Mouse (Mus musculus): ENCODE results near the gene Ddx5. TPM values are rescaled to one million over a fixed set of nuclear protein-coding genes. Genes with fewer than 3 reads are reported as not detected.
A peak's percentile ranks its signal among the peaks of the same experiment; 100 is the strongest.
"Not testable (repeated sequence)": the region's sequence is repeated elsewhere in the genome, so short reads cannot be mapped to it uniquely, and the experiment has no call there.

Gene Ddx5
- total and polyA plus RNA-seq, 3 experiments = 202 to 354 (median 328) TPM

GRCm38 (mm10) chr11:106817156-106817555, 28.2 kb upstream of the Ddx5 start:
- 91% methylated on average over 3 of the region's 3 CpGs for WGBS
- intact Hi-C loops (cut with DNase I) = no loop called here
- no peak for DNase-seq
- TF ChIP-seq POLR2A (IDR thresholded peaks at IDR 0.05; ENCODE audit: insufficient read depth, low read depth, low read length) (no peak), CTCF (IDR thresholded peaks at IDR 0.05) (no peak), EP300 (IDR thresholded peaks at IDR 0.05; ENCODE audit: insufficient read depth, low read depth, low read length) (no peak)
- Histone ChIP-seq H3K27me3 (ENCODE audit: control insufficient read depth, insufficient read depth, low read length) (no peaks in the 10 kb centered on the region), H3K36me3 (ENCODE audit: control insufficient read depth, insufficient read depth, low read length) (peaks cover 13% of the 10 kb centered on the region), H3K4me3 (no peak overlapping the region), H3K27ac (no peak overlapping the region), H3K9ac (ENCODE audit: low read depth, low read length) (no peak overlapping the region), H3K4me1 (ENCODE audit: control insufficient read depth, insufficient read depth, low read length) (peaks cover 6% of the 10 kb centered on the region), H3K79me2 (replicated peaks; ENCODE audit: control insufficient read depth, insufficient read depth, low read length) (no peaks in the 10 kb centered on the region)

- WGBS = 72% methylated on average over 7 of the region's 7 CpGs
- Histone ChIP-seq H3K79me2 (replicated peaks; ENCODE audit: control insufficient read depth, insufficient read depth, low read length) (no peaks in the 10 kb centered on the region), H3K36me3 (ENCODE audit: control insufficient read depth, insufficient read depth, low read length) (peaks cover 11% of the 10 kb centered on the region), H3K27me3 (ENCODE audit: control insufficient read depth, insufficient read depth, low read length) (no peaks in the 10 kb centered on the region), H3K4me1 (ENCODE audit: control insufficient read depth, insufficient read depth, low read length) (peaks cover 4% of the 10 kb centered on the region), H3K27ac (no peak overlapping the region), H3K9ac (ENCODE audit: low read depth, low read length) (no peak overlapping the region), H3K4me3 (no peak overlapping the region)
- no peak for TF ChIP-seq CTCF (IDR thresholded peaks at IDR 0.05)
- no peak for TF ChIP-seq POLR2A (IDR thresholded peaks at IDR 0.05; ENCODE audit: insufficient read depth, low read depth, low read length)
- no peak for TF ChIP-seq EP300 (IDR thresholded peaks at IDR 0.05; ENCODE audit: insufficient read depth, low read depth, low read length)
- DNase-seq = no peak
- intact Hi-C loops (cut with DNase I) = no loop called here
Measured at GRCm38 (mm10) chr11:106816316-106816715, 27.3 kb upstream of the Ddx5 start.

DNA sequence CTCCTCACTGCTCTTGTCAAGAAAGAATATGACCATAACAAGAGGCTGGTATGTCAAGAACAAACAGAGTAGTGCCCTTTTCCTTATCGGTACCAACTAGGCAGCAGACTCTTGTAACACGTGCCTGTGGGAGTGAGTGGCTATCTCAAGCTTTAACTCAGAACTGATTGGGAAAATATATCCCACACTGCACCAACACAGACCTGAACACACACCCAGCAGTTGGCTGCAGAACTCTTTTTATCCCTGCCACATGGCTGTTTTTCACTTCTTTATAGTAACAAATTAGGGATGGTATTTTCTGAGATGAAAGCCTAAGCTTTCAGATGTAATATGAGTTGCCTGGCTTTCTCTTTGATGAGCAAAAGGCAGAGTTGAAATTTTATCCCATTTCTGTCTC, 26.8 kb upstream of the Ddx5 start:
- 73% methylated on average over 2 of the region's 2 CpGs for WGBS
- intact Hi-C loops (cut with DNase I) = no loop called here
- H3K27ac ChIP-seq = no peak overlapping the region
- peaks cover 10% of the 10 kb centered on the region for H3K36me3 ChIP-seq (ENCODE audit: control insufficient read depth, insufficient read depth, low read length)
- no peak for DNase-seq
- H3K9ac ChIP-seq (ENCODE audit: low read depth, low read length) = no peak overlapping the region
- H3K4me1 ChIP-seq (ENCODE audit: control insufficient read depth, insufficient read depth, low read length) = no peaks in the 10 kb centered on the region; the same call in 1 of the 2 replicates
- H3K27me3 ChIP-seq (ENCODE audit: control insufficient read depth, insufficient read depth, low read length) = no peaks in the 10 kb centered on the region
- H3K79me2 ChIP-seq (replicated peaks; ENCODE audit: control insufficient read depth, insufficient read depth, low read length) = no peaks in the 10 kb centered on the region
- TF ChIP-seq POLR2A (IDR thresholded peaks at IDR 0.05; ENCODE audit: insufficient read depth, low read depth, low read length) (no peak), EP300 (IDR thresholded peaks at IDR 0.05; ENCODE audit: insufficient read depth, low read depth, low read length) (no peak), CTCF (IDR thresholded peaks at IDR 0.05) (no peak)
- no peak overlapping the region for H3K4me3 ChIP-seq

DNA sequence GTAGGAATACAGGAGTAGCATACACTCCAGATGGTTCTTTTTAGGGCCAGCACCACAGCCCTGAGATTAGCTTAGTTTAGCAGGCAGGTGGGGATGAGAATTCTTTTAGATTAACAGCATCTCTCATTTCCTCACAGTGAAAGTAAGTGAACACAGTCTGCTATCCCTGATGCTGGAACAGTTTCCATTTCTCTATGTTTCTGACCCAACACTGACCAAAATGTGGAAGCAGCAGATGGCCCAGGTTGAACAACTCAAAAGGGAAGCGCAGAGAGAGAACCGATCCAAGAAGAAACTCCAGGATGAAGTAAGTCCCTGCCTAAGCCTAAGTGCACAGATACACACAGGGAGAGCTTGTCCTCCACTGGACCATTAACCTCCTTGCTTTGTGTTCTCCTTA, 26.3 kb upstream of the Ddx5 start:
- H3K27me3 ChIP-seq (ENCODE audit: control insufficient read depth, insufficient read depth, low read length) = no peaks in the 10 kb centered on the region
- DNase-seq = peak in 1 of 2 experiments; percentile 13
- H3K27ac ChIP-seq = no peak overlapping the region
- TF ChIP-seq EP300 (IDR thresholded peaks at IDR 0.05; ENCODE audit: insufficient read depth, low read depth, low read length) (no peak), CTCF (IDR thresholded peaks at IDR 0.05) (no peak), POLR2A (IDR thresholded peaks at IDR 0.05; ENCODE audit: insufficient read depth, low read depth, low read length) (no peak)
- no peaks in the 10 kb centered on the region for H3K79me2 ChIP-seq (replicated peaks; ENCODE audit: control insufficient read depth, insufficient read depth, low read length)
- WGBS = 82% methylated on average over 2 of the region's 2 CpGs
- no peaks in the 10 kb centered on the region; the same call in 1 of the 2 replicates for H3K4me1 ChIP-seq (ENCODE audit: control insufficient read depth, insufficient read depth, low read length)
- intact Hi-C loops (cut with DNase I) = no loop called here
- H3K9ac ChIP-seq (ENCODE audit: low read depth, low read length) = no peak overlapping the region
- peaks cover 10% of the 10 kb centered on the region for H3K36me3 ChIP-seq (ENCODE audit: control insufficient read depth, insufficient read depth, low read length)
- no peak overlapping the region for H3K4me3 ChIP-seq

DNA sequence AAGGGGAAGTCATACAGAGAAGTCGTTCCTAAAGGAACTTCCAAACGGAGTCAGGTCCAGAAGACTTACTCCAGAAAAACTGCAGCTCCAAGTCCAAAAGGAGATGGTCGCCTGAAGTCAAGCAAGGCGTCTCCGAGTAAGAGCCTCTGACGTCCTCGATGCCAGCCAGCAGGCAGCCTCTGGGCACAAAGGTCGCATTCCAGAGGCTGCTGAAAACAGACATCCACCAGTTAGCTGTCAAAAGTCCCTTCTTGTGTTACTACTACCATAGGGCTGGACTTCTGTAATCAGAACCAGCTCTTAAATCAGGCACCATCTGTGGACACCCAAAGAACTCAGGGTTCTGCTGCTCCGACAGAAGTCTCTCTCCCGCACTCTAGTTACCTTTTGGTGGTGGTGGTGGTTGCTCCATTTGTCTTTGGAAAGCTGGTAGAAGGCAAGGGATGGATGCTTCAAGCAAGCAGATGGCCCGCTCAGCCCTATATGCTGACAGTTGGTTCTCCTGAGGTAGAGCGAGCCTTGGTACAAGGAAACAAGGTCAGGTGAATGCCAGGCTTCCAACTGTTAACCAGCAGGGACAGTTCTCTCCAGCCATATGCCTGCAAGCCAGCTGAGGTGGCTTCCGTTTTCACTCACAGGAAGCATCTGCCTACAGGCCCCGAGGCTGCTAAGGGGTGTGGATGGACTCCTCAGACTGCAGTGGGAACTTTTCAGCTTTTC, 25.8 kb upstream of the Ddx5 start:
- no peak overlapping the region for H3K4me3 ChIP-seq
- no peaks in the 10 kb centered on the region for H3K27me3 ChIP-seq (ENCODE audit: control insufficient read depth, insufficient read depth, low read length)
- WGBS = 75% methylated on average over 14 of the region's 14 CpGs
- intact Hi-C loops (cut with DNase I) = no loop called here
- no peak overlapping the region for H3K27ac ChIP-seq
- no peak for TF ChIP-seq POLR2A (IDR thresholded peaks at IDR 0.05; ENCODE audit: insufficient read depth, low read depth, low read length)
- no peak for TF ChIP-seq EP300 (IDR thresholded peaks at IDR 0.05; ENCODE audit: insufficient read depth, low read depth, low read length)
- TF ChIP-seq CTCF (IDR thresholded peaks at IDR 0.05) = no peak
- H3K79me2 ChIP-seq (replicated peaks; ENCODE audit: control insufficient read depth, insufficient read depth, low read length) = no peaks in the 10 kb centered on the region
- H3K4me1 ChIP-seq (ENCODE audit: control insufficient read depth, insufficient read depth, low read length) = no peaks in the 10 kb centered on the region; the same call in 1 of the 2 replicates
- DNase-seq = peak in 1 of 2 experiments; percentile 17
- no peak overlapping the region for H3K9ac ChIP-seq (ENCODE audit: low read depth, low read length)
- H3K36me3 ChIP-seq (ENCODE audit: control insufficient read depth, insufficient read depth, low read length) = peaks cover 10% of the 10 kb centered on the region

DNA sequence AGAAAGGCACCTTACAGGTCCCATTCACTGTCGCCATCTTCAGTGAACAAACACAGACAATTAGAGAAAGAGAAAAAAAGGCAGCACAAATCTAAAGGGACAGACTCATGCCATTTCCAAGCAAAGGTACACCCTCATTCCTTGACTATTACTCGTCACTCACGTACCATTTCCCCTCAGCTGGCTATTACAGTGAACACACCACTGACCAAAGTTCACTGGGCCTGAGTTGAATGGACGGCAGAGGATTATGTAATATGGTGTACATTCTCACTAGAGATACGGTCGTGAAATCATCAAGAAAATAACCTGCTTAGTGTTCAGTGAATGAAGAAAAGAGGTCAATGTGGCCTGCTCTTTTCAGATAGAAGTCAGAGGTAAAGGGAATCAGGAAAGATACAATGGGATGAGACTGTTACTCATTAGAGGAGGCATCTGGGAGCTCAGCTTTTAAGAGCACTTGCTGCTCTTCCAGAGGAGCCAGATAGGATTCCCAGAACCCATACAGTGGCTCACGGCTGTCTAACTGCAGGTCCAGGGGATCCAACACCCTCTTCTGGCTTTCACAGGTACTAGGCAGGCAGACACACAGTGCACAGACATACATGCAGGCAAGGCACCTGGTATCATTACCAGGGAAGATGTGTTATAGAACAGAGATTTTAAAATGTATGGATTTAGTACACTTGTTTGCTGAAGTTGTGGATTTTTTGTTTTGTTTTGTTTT, 23.6 kb upstream of the Ddx5 start:
- peaks cover 6% of the 10 kb centered on the region for H3K36me3 ChIP-seq (ENCODE audit: control insufficient read depth, insufficient read depth, low read length)
- TF ChIP-seq EP300 (IDR thresholded peaks at IDR 0.05; ENCODE audit: insufficient read depth, low read depth, low read length) (no peak), CTCF (IDR thresholded peaks at IDR 0.05) (no peak), POLR2A (IDR thresholded peaks at IDR 0.05; ENCODE audit: insufficient read depth, low read depth, low read length) (no peak)
- DNase-seq = peak in 1 of 2 experiments; percentile 4

DNA sequence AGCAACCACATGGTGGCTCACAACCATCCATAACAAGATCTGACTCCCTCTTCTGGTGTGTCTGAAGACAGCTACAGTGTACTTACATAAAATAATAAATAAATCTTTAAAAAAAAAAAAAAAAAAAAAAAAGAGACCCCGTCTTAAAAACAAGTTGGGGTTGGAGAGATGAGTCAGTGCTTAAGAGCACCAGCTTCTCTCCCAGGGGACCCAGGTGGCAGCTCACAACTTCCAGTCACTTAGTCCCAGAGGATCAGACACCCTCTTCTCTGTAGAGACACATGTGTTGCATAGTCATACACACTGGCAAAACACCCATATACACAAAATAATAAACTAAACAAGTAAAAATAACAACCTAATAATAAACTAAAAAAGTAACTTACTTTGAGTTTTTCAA, 18.5 kb upstream of the Ddx5 start:
- H3K36me3 ChIP-seq (ENCODE audit: control insufficient read depth, insufficient read depth, low read length); H3K4me1 ChIP-seq (ENCODE audit: control insufficient read depth, insufficient read depth, low read length); DNase-seq; H3K27ac ChIP-seq; H3K27me3 ChIP-seq (ENCODE audit: control insufficient read depth, insufficient read depth, low read length); H3K9ac ChIP-seq (ENCODE audit: low read depth, low read length); H3K79me2 ChIP-seq (replicated peaks; ENCODE audit: control insufficient read depth, insufficient read depth, low read length); intact Hi-C loops (cut with DNase I); H3K4me3 ChIP-seq: not testable (repeated sequence)
- WGBS = 56% methylated on average over 1 of the region's 1 CpGs

More for the DNA sequence above, 23.6 kb upstream of the Ddx5 start:
- WGBS = 92% methylated on average over 7 of the region's 7 CpGs
- Histone ChIP-seq H3K9ac (ENCODE audit: low read depth, low read length) (no peak overlapping the region), H3K27me3 (ENCODE audit: control insufficient read depth, insufficient read depth, low read length) (no peaks in the 10 kb centered on the region), H3K4me3 (no peak overlapping the region), H3K27ac (no peak overlapping the region), H3K79me2 (replicated peaks; ENCODE audit: control insufficient read depth, insufficient read depth, low read length) (no peaks in the 10 kb centered on the region), H3K4me1 (ENCODE audit: control insufficient read depth, insufficient read depth, low read length) (no peaks in the 10 kb centered on the region)
- intact Hi-C loops (cut with DNase I) = no loop called here
